Mouse (Mus musculus): ENCODE results near the gene Tfap2e. TPM values are rescaled to one million over a fixed set of nuclear protein-coding genes. Genes with fewer than 3 reads are reported as not detected.

The Tfap2e gene
- not detected in 2 replicates for total RNA-seq (2023)

DNA sequence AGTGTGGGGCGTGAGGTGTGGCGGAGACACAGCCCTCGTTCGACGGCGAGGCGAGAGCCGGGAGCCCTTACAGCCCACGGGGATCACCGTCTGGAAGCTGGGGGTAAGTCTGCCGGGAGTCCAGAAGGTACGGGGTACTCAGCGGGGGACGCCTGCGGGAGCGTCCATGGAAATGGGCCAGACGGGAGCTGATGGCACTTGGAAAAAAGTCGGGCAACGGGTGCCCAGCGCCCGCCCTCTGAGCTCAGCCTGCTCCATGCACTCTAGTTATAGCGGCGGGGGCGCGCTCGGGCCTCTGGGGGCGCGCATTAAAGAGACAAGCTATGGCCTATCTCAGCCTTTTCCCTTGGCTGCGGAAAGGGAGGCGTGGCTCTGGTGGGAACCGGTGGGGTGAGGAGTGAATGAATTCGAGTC lies at the start of gene Tfap2e:
TSS of gene Tfap2e (minus strand) at position 240 of the 414 bp plus-strand sequence.

GRCm38 (mm10) chr4:126753268-126754230 lies 17.5 kb upstream of the Tfap2e start, which contains the start of the genes Ncdn and AU040320:
Gene Ncdn (minus strand): TSS chr4:126753438.
Gene AU040320 (plus strand): TSS chr4:126753544.

GRCm38 (mm10) chr4:126677054-126678003 lies 58.7 kb downstream of the Tfap2e start, which contains the start of gene Psmb2:
Gene Psmb2 (plus strand): TSS chr4:126677630.

Other genes with a start within 250 kb of the Tfap2e start
- 9.8 and 11.6 TPM in 2 replicates for gene Ago4, start 202.8 kb downstream of the Tfap2e start, total RNA-seq (2023)
- gene Clspn, start 179.3 kb downstream of the Tfap2e start, total RNA-seq (2023): 29.5 and 44.7 TPM in 2 replicates
- 0.39 and 0.47 TPM in 2 replicates for gene 5730409E04Rik, start 126.4 kb downstream of the Tfap2e start, total RNA-seq (2023)
- 69.3 and 73.7 TPM in 2 replicates for gene Psmb2, start 58.6 kb downstream of the Tfap2e start, total RNA-seq (2023)
- gene Ncdn, start 17.2 kb upstream of the Tfap2e start, total RNA-seq (2023): 13.2 and 16.6 TPM in 2 replicates
- 44.1 and 63.0 TPM in 2 replicates for gene AU040320, start 17.3 kb upstream of the Tfap2e start, total RNA-seq (2023)
- gene Zmym4, start 231.9 kb upstream of the Tfap2e start, total RNA-seq (2023): 6.8 and 16.2 TPM in 2 replicates

Data from neutrophil, adult 65 days (primary cell).